ENCODE assay signal across 20 mouse cellular contexts in the genomic region with DNA sequence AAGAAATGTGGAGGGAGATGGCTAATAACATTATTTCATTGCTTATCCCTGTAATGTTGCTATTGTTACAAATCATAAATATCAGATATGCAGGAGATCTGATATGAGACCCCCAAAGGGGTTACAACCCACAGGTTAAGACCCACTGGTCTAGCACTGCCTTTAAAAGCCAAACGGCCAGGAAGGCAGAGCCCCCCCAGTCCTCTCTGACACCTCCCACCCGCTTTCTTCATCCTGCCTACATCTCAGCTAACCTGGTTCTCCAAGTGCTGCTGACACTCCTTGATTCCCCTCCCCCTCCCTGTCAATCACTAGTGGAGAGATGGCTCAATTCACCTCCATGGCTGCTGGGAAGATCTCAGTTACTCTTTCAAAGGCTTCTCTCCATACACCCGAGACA.
"Had no signal": no experiment of that assay in that cellular context is flagged by ENCODE, and none has a peak within 500 bp of the region (broad histone marks: within the 10 kb centered on the region; RNA-seq: fewer than 3 reads in every experiment).

No protein-coding gene starts in this region.

- H3K36me3 ChIP-seq: lung, embryonic 15.5 days; midbrain, embryonic 13.5 days; midbrain, embryonic 15.5 days; neural tube, embryonic 12.5 days had no signal

- H3K27me3 ChIP-seq: lung, embryonic 15.5 days; midbrain, embryonic 13.5 days; midbrain, embryonic 15.5 days; neural tube, embryonic 12.5 days had no signal

- DNase-seq: liver, postnatal 0 days; lung, adult 2 months; lung, postnatal 14 days; lung, postnatal 36 days; retina, postnatal 1 day; right cerebral cortex, adult 18-20 months; right cerebral cortex, postnatal 25 days; right cerebral cortex, postnatal 4 days; spleen, adult 18-20 months; thymus, adult 18-20 months; thymus, postnatal 14 days; thymus, postnatal 36 days had no signal

- H3K9me3 ChIP-seq: lung, embryonic 15.5 days; midbrain, embryonic 13.5 days; midbrain, embryonic 15.5 days; neural tube, embryonic 12.5 days had no signal

- H3K4me1 ChIP-seq: midbrain, embryonic 13.5 days had no signal

- H3K4me2 ChIP-seq: lung, embryonic 15.5 days; midbrain, embryonic 11.5 days; midbrain, embryonic 13.5 days; midbrain, embryonic 15.5 days; neural tube, embryonic 12.5 days had no signal

- H3K9ac ChIP-seq: liver, postnatal 0 days; lung, embryonic 15.5 days; midbrain, embryonic 13.5 days; midbrain, embryonic 15.5 days; neural tube, embryonic 12.5 days had no signal

- ATAC-seq: liver, postnatal 0 days; lung, postnatal 0 days; midbrain, embryonic 13.5 days; midbrain, embryonic 15.5 days had no signal

- H3K4me3 ChIP-seq: lung, embryonic 15.5 days; megakaryocyte, embryonic 14.5 days; midbrain, embryonic 13.5 days; midbrain, embryonic 15.5 days; neural tube, embryonic 12.5 days had no signal

- H3K27ac ChIP-seq: lung, embryonic 15.5 days; macrophage; midbrain, embryonic 13.5 days; midbrain, embryonic 15.5 days; neural tube, embryonic 12.5 days had no signal
